Mouse (Mus musculus) lung, postnatal 0 days (tissue): ENCODE data around the gene Tmem115.

Experiments
- CTCF ChIP-seq: IDR thresholded peaks from 2 replicates; pipeline ENCODE4 v1.5.1; 2016; ENCODE audit warnings: antibody characterized with exemption, mild to moderate bottlenecking
- EP300 ChIP-seq: IDR thresholded peaks from 2 replicates; pipeline ENCODE4 v1.6.1; 2016; ENCODE audit warnings: antibody characterized with exemption, mild to moderate bottlenecking, control low read depth

- TF ChIP-seq CTCF = no peak
- TF ChIP-seq EP300 = no peak
Measured at GRCm38 (mm10) chr9:107541005-107541404, 7.3 kb downstream of the Tmem115 start.
